Mouse (Mus musculus): ENCODE data around the gene Cfap57. TPM values are rescaled to one million over a fixed set of nuclear protein-coding genes. Genes with fewer than 3 reads are reported as not detected.

The Cfap57 gene
- polyA plus RNA-seq, 1 experiment: not detected

- H3K36me3 ChIP-seq (replicated peaks; ENCODE audit: low read length): no peaks in the 10 kb centered on the region
- TF ChIP-seq GATA1 (IDR thresholded peaks at IDR 0.05; ENCODE audit: borderline replicate concordance, low read length) (no peak), FLI1 (IDR thresholded peaks at IDR 0.05; ENCODE audit: low read length) (no peak)
- peaks cover 38% of the 10 kb centered on the region for H3K4me1 ChIP-seq
- H3K27me3 ChIP-seq (replicated peaks): peaks cover 60% of the 10 kb centered on the region
- H3K9me3 ChIP-seq: no peaks in the 10 kb centered on the region
- peak overlapping the region; percentile 88 for H3K4me3 ChIP-seq (replicated peaks)
Observed at GRCm38 (mm10) chr4:118543158-118543530, 77.4 kb downstream of the Cfap57 start.

- peaks cover 60% of the 10 kb centered on the region for H3K27me3 ChIP-seq (replicated peaks)
Observed at GRCm38 (mm10) chr4:118542510-118543157, 77.9 kb downstream of the Cfap57 start.

GRCm38 (mm10) chr4:118539904-118540303 is 80.7 kb downstream of the Cfap57 start:
- Histone ChIP-seq H3K36me3 (replicated peaks; ENCODE audit: low read length) (no peaks in the 10 kb centered on the region), H3K4me3 (replicated peaks) (no peak overlapping the region), H3K9me3 (no peaks in the 10 kb centered on the region), H3K4me1 (peaks cover 43% of the 10 kb centered on the region), H3K27me3 (replicated peaks) (peaks cover 55% of the 10 kb centered on the region)
- no peak for TF ChIP-seq FLI1 (IDR thresholded peaks at IDR 0.05; ENCODE audit: low read length)
- no peak for TF ChIP-seq GATA1 (IDR thresholded peaks at IDR 0.05; ENCODE audit: borderline replicate concordance, low read length)

More at GRCm38 (mm10) chr4:118542510-118543157, 77.9 kb downstream of the Cfap57 start:
- Histone ChIP-seq H3K4me1 (peaks cover 42% of the 10 kb centered on the region), H3K36me3 (replicated peaks; ENCODE audit: low read length) (no peaks in the 10 kb centered on the region), H3K9me3 (no peaks in the 10 kb centered on the region), H3K4me3 (replicated peaks) (peak overlapping the region; percentile 70)
- no peak for TF ChIP-seq FLI1 (IDR thresholded peaks at IDR 0.05; ENCODE audit: low read length)

- peaks cover 30% of the 10 kb centered on the region for H3K4me1 ChIP-seq
- H3K36me3 ChIP-seq (replicated peaks; ENCODE audit: low read length): peaks cover 9% of the 10 kb centered on the region
- TF ChIP-seq GATA1 (IDR thresholded peaks at IDR 0.05; ENCODE audit: borderline replicate concordance, low read length) (no peak), FLI1 (IDR thresholded peaks at IDR 0.05; ENCODE audit: low read length) (no peak)
- H3K27me3 ChIP-seq (replicated peaks): peaks cover 37% of the 10 kb centered on the region
- no peak overlapping the region for H3K4me3 ChIP-seq (replicated peaks)
- no peaks in the 10 kb centered on the region for H3K9me3 ChIP-seq
Observed at GRCm38 (mm10) chr4:118537801-118538200, 82.8 kb downstream of the Cfap57 start.

GRCm38 (mm10) chr4:118535610-118536009 is 85.0 kb downstream of the Cfap57 start:
- TF ChIP-seq FLI1 (IDR thresholded peaks at IDR 0.05; ENCODE audit: low read length) (no peak), GATA1 (IDR thresholded peaks at IDR 0.05; ENCODE audit: borderline replicate concordance, low read length) (no peak)
- Histone ChIP-seq H3K4me1 (peaks cover 32% of the 10 kb centered on the region), H3K4me3 (replicated peaks) (no peak overlapping the region), H3K27me3 (replicated peaks) (peaks cover 19% of the 10 kb centered on the region), H3K36me3 (replicated peaks; ENCODE audit: low read length) (peaks cover 20% of the 10 kb centered on the region), H3K9me3 (no peaks in the 10 kb centered on the region)

GRCm38 (mm10) chr4:118533605-118534004 is 87.0 kb downstream of the Cfap57 start:
- TF ChIP-seq FLI1 (IDR thresholded peaks at IDR 0.05; ENCODE audit: low read length): no peak
- no peak for TF ChIP-seq GATA1 (IDR thresholded peaks at IDR 0.05; ENCODE audit: borderline replicate concordance, low read length)
- Histone ChIP-seq H3K9me3 (no peaks in the 10 kb centered on the region), H3K36me3 (replicated peaks; ENCODE audit: low read length) (peaks cover 39% of the 10 kb centered on the region), H3K4me1 (peaks cover 24% of the 10 kb centered on the region), H3K27me3 (replicated peaks) (peaks cover 11% of the 10 kb centered on the region), H3K4me3 (replicated peaks) (no peak overlapping the region)

- peaks cover 8% of the 10 kb centered on the region for H3K27me3 ChIP-seq (replicated peaks)
- H3K9me3 ChIP-seq: no peaks in the 10 kb centered on the region
- H3K4me1 ChIP-seq: peaks cover 26% of the 10 kb centered on the region
- H3K36me3 ChIP-seq (replicated peaks; ENCODE audit: low read length): peaks cover 44% of the 10 kb centered on the region
- no peak for TF ChIP-seq FLI1 (IDR thresholded peaks at IDR 0.05; ENCODE audit: low read length)
- TF ChIP-seq GATA1 (IDR thresholded peaks at IDR 0.05; ENCODE audit: borderline replicate concordance, low read length): no peak
- H3K4me3 ChIP-seq (replicated peaks): no peak overlapping the region
Observed at GRCm38 (mm10) chr4:118533156-118533555, 87.4 kb downstream of the Cfap57 start.

GRCm38 (mm10) chr4:118532663-118533062 is 87.9 kb downstream of the Cfap57 start:
- Histone ChIP-seq H3K27me3 (replicated peaks) (peaks cover 7% of the 10 kb centered on the region), H3K9me3 (no peaks in the 10 kb centered on the region), H3K4me3 (replicated peaks) (no peak overlapping the region), H3K4me1 (peaks cover 25% of the 10 kb centered on the region), H3K36me3 (replicated peaks; ENCODE audit: low read length) (peaks cover 48% of the 10 kb centered on the region)
- no peak for TF ChIP-seq FLI1 (IDR thresholded peaks at IDR 0.05; ENCODE audit: low read length)
- no peak for TF ChIP-seq GATA1 (IDR thresholded peaks at IDR 0.05; ENCODE audit: borderline replicate concordance, low read length)

- Histone ChIP-seq H3K4me3 (replicated peaks) (no peak overlapping the region), H3K36me3 (replicated peaks; ENCODE audit: low read length) (peaks cover 83% of the 10 kb centered on the region), H3K9me3 (no peaks in the 10 kb centered on the region), H3K4me1 (peaks cover 36% of the 10 kb centered on the region), H3K27me3 (replicated peaks) (no peaks in the 10 kb centered on the region)
- TF ChIP-seq FLI1 (IDR thresholded peaks at IDR 0.05; ENCODE audit: low read length) (no peak), GATA1 (IDR thresholded peaks at IDR 0.05; ENCODE audit: borderline replicate concordance, low read length) (no peak)
Observed at GRCm38 (mm10) chr4:118527720-118528119, 92.9 kb downstream of the Cfap57 start.

GRCm38 (mm10) chr4:118527335-118527681 is 93.3 kb downstream of the Cfap57 start:
- H3K36me3 ChIP-seq (replicated peaks; ENCODE audit: low read length): peaks cover 84% of the 10 kb centered on the region
- H3K9me3 ChIP-seq: no peaks in the 10 kb centered on the region
- no peak overlapping the region for H3K4me3 ChIP-seq (replicated peaks)
- peaks cover 33% of the 10 kb centered on the region for H3K4me1 ChIP-seq
- no peak for TF ChIP-seq FLI1 (IDR thresholded peaks at IDR 0.05; ENCODE audit: low read length)
- no peak for TF ChIP-seq GATA1 (IDR thresholded peaks at IDR 0.05; ENCODE audit: borderline replicate concordance, low read length)
- H3K27me3 ChIP-seq (replicated peaks): no peaks in the 10 kb centered on the region

Data from megakaryocyte, embryonic 14.5 days (primary cell).